15 mouse cellular contexts compared by ENCODE assay signal in the genomic region with DNA sequence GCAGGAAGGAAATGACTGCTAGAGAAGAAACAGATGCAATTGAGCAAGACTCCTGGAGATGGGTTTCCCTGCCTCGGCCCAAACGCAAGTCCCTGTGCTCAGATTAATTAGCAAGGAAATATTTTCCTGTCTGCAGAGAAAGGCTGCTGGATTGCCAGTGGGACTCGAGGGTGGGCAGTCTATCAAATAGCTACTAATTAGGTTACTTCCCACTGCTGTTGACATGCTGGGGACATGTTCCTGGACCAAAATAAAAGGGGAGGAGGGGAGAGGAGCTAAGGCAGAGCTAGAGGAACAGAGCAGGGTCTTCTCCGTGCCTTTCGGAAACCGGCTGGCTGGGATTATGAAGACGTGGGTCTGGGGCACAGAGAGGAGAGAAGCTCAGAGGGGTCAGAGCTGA. TPM values are rescaled to one million over a fixed set of nuclear protein-coding genes. Genes with fewer than 3 reads are reported as not detected.
"Had no signal": no experiment of that assay in that cellular context is flagged by ENCODE, and none has a peak within 500 bp of the region (broad histone marks: within the 10 kb centered on the region; RNA-seq: fewer than 3 reads in every experiment).

No protein-coding gene starts in this region.

- ATAC-seq: liver, postnatal 0 days; lung, postnatal 0 days; midbrain, embryonic 16.5 days had no signal

- DNase-seq: kidney, postnatal 36 days; layer of hippocampus, adult 9-11 months; layer of hippocampus, postnatal 36 days; liver; liver, embryonic 13.5 days; liver, postnatal 0 days; lung, postnatal 36 days; right cerebral cortex, adult 18-20 months; right cerebral cortex, postnatal 25 days had no signal

- H3K4me2 ChIP-seq: limb, embryonic 12.5 days; liver, embryonic 13.5 days; neural tube, embryonic 15.5 days had no signal

- H3K9me3 ChIP-seq: limb, embryonic 12.5 days; liver, embryonic 13.5 days; neural tube, embryonic 15.5 days had no signal

- H3K27ac ChIP-seq: kidney, postnatal 0 days; limb, embryonic 12.5 days; liver, embryonic 13.5 days; neural tube, embryonic 15.5 days had no signal

- H3K9ac ChIP-seq: limb, embryonic 12.5 days; liver, embryonic 13.5 days; liver, postnatal 0 days; neural tube, embryonic 15.5 days had no signal

- H3K4me3 ChIP-seq: limb, embryonic 12.5 days; liver, embryonic 13.5 days; neural tube, embryonic 15.5 days had no signal

- H3K36me3 ChIP-seq: limb, embryonic 12.5 days; liver, embryonic 13.5 days; neural tube, embryonic 15.5 days had no signal

- H3K4me1 ChIP-seq: liver, embryonic 13.5 days had no signal

- H3K27me3 ChIP-seq: liver, embryonic 13.5 days had no signal

RNA-seq across cellular contexts. Expression of a gene that starts 24.0 kb away (rescaled TPM):
- total RNA-seq: megakaryocyte progenitor cell, adult 5-6 weeks had no signal
- polyA plus RNA-seq: liver, embryonic 13.5 days had no signal
